Mouse (Mus musculus) MEL-GATA-1-ER (cell line): ENCODE data around the gene Cfap99.

ENCODE experiments used
- DNase-seq: peaks from one replicate; pipeline ENCODE4 v3.0.0-alpha.2; 2012; ENCODE audit warnings: low read depth; ENCODE audit errors: extremely low read depth

Gene Cfap99

GRCm38 (mm10) chr5:34278058-34278457 is 10.3 kb upstream of the Cfap99 start:
- DNase-seq, result no peak

GRCm38 (mm10) chr5:34279214-34279613 is 9.2 kb upstream of the Cfap99 start:
- no peak for DNase-seq

- no peak for DNase-seq
Measured at GRCm38 (mm10) chr5:34280976-34281375, 7.4 kb upstream of the Cfap99 start.

GRCm38 (mm10) chr5:34283355-34283754 is 5.0 kb upstream of the Cfap99 start:
- DNase-seq, result no peak

GRCm38 (mm10) chr5:34284156-34284750 is 4.1 kb upstream of the Cfap99 start:
- DNase-seq, result no peak

DNA sequence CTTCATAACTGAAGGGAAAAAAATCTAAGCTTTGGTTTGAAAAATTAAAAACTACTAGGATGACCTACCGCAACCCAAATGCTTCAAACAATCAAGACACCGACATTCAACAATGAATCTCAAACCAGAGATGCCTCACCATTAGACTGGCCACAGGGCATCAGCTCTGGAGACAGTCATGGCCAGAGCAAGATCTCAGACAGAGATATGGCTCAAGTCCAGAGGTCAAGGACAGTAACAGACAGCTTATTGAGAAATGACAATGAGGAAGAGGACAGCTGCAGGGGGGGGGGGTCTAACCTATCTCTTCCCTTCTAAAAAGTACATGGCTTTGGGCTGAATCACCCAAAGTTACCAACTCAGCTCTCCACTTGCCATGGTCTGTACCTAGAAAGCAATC is 3.1 kb upstream of the Cfap99 start:
- DNase-seq, result no peak

DNA sequence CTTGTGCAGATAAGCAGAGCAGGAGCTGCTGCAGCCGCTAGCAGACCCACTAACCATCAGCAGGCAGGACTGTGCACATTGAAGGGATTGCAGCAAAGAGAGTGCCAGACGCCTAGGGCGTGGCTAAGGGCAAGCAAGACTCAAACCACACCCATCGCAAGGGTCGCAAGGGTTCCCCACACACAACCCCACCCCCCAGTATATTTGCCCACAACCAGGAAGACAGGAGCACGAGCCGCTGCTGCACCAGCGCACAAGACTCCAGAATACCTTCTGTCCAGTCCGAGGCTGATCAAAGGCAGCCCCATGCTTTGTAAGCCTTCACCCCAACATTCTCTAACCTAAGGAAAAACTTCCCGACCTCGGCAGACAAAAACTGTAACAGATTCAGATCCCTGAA is 1.9 kb upstream of the Cfap99 start:
- DNase-seq, result no peak

- no peak for DNase-seq
Measured at GRCm38 (mm10) chr5:34287001-34287837, 1.2 kb upstream of the Cfap99 start.

- DNase-seq, result no peak
Measured at GRCm38 (mm10) chr5:34287838-34288145, 608 bp upstream of the Cfap99 start.

DNA sequence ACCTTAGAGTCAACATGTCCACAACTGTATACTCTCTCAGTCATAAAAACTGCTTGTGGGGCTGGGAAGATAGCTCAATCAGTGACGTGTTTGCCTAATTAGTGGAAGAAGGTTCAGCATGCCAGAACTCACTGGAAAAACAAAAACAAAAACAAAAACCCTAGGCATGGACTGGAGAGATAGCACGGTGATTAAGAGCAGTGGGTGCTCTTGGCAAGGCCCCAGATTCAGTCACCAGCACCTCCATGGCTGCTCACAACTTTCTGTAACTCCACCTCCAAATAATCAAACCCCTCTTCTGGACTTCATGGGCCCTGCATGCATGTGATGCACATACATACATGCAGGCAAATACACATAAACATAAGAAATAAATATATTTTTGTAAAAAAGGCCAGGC is 886 bp downstream of the Cfap99 start:
- no peak for DNase-seq

DNA sequence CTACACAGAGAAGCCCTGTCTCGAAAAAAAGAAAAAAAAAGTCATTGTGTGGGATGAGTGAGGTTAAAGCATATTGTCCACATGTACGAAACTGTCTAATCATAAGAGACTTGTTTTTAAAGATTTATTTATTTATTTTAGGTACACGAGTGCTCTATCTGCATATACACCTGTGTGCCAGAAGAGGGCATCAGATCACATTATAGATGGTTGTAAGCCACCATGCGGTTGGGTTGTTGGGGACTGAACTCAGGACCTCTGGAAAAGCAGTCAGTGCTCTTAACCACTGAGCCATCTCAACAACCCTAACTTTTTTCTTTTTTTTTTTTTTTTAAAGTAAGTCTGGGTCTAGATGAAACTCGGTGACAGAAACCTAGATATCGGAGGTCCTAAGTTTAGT is 5.0 kb downstream of the Cfap99 start:
- DNase-seq, result peak; percentile 21

GRCm38 (mm10) chr5:34294696-34295095 is 6.3 kb downstream of the Cfap99 start:
- DNase-seq, result no peak

DNA sequence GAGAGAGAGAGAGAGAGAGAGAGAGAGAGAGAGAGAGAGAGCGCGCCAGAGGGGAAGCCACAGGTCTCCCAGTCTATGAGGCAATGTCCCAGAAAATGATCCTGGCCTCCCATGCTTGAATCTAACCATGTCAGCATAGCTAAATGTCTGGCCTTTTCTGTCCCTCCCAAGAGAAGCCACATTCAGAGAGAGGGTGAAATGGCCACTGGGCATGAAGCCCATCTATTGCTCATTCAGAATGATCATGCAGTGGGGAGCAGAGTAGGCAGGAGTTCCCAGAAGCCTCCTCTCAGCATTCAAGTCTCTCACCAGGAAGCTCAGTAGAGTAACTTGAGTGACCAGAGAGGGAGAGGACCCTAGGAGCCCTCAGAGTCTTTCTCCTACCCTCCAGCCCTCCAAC is 6.7 kb downstream of the Cfap99 start:
- no peak for DNase-seq

DNA sequence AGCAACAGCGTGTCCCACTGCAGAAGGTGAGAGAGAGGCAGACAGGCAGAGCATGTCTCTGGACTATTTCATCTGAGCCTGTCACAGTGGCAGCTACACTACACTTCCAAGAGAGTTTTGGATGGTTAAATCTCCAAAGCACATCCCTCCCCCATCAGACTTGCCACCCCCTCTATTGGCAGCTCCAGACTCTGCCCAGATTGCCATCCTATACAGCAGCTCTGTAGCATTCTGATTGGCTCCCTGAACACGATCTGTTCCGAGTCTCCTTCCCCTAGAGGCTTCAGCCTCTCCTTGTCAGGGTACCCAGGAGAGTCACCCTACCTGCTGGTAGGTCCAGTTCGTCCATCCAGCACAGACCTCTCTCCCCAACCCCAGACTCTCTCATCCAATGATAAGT is 9.7 kb downstream of the Cfap99 start:
- no peak for DNase-seq

DNA sequence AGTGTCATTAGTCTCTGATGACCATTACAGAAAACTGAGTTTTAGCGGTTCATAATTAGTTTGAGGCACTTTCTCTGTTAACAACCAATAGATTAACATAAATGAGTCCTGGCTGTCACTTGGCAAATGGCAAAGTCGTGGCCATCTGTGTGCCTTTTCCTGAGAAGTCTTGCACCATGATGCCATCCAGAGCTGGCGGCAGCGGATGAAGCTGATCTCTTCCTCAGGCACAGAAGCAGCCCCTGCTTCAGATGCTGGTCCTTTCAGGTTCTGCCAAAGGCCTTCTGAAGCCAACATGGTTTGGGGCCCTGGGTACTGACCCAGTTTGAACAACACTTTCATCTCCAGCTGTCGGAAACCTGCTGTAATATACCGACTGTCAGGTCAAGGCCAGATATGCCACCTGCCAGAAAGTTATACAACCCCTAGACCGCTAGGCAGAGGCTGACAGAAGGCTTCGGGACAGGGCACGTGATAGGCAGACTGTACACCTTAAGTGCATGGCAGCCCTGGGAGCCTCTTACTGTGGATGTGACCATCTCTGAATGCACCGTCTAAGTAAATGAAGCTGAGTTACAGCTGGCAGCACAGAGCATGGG is 10.6 kb downstream of the Cfap99 start:
- DNase-seq, result no peak

GRCm38 (mm10) chr5:34302377-34302776 is 14.0 kb downstream of the Cfap99 start:
- no peak for DNase-seq

DNA sequence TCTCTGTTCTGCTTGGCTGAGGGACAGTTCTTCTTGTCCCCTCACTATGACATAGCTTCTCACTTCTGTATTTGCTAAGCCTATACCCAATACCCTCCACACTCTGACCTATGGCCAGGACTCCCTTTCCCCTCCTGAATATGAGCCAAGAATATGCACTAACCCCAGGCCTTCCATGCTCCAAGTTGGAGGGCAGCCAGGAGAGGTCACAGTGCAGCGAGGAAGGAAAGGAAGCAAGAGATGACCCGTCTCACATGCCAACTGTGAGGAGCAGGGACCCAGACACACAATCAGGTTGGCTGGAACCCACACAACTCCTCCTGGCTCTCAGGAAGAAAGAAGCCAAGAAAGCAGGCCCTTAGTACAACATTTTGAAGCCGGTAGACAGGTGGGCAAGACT is 20.6 kb downstream of the Cfap99 start:
- no peak for DNase-seq

DNA sequence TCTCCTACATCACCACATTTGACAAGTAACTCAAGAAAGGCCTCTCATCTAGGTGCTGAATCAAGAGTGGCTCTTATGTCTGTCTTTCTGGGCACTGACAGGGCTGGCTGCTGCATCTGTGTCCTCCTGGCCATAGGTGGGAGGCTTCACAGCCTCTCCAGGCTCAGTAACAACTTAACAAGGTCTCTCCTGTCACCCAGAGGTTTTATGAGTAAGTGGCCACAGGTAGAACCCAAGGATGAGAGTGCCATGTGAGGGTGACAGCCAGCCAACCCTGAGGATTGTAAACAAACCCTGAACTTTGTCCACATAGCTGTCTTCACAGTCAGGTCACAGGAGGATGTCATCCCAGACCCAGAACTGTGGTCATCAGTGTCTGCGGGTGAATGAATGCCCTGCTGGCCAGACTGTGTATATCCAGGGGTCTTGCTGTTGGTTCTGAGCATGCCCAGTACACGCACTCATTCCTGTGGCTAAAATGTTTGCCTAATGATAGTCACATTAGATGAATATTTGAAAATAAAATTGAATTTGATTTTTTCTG is 31.2 kb downstream of the Cfap99 start:
- DNase-seq, result no peak

GRCm38 (mm10) chr5:34321236-34321635 is 32.8 kb downstream of the Cfap99 start:
- no peak for DNase-seq

GRCm38 (mm10) chr5:34325286-34325685 is 36.9 kb downstream of the Cfap99 start:
- no peak for DNase-seq

DNA sequence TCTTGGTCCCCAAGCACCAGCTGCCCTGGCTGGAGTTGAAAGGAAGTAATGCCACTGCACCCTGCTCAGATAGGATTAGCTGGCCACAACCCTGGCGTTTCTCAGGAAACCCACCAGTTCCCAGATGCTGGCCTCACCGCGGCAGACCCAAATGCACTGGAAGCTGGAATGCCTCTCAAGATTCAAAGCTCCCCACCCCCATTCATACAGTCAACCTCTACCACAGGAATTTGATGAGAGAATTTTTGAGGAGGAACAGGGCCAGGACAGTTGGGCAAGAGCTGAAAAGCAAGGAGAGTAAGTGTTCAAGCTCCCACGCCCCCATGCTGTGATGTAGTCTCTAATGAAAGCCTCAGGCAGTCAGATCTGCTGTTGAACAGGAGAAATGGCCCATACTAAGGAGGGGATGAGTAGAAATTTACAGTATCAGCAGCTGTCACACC is 37.9 kb downstream of the Cfap99 start:
- no peak for DNase-seq

GRCm38 (mm10) chr5:34326875-34327576 is 38.6 kb downstream of the Cfap99 start:
- DNase-seq, result no peak
